Mouse (Mus musculus): ENCODE data around the gene Nkx1-2. TPM values are rescaled to one million over a fixed set of nuclear protein-coding genes. Genes with fewer than 3 reads are reported as not detected.

The Nkx1-2 gene
- polyA plus RNA-seq (2014; fragmentation: Nextera tagmentation; extraction: Ambion mirVana): 0.32 and 0.49 TPM in 2 replicates

DNA sequence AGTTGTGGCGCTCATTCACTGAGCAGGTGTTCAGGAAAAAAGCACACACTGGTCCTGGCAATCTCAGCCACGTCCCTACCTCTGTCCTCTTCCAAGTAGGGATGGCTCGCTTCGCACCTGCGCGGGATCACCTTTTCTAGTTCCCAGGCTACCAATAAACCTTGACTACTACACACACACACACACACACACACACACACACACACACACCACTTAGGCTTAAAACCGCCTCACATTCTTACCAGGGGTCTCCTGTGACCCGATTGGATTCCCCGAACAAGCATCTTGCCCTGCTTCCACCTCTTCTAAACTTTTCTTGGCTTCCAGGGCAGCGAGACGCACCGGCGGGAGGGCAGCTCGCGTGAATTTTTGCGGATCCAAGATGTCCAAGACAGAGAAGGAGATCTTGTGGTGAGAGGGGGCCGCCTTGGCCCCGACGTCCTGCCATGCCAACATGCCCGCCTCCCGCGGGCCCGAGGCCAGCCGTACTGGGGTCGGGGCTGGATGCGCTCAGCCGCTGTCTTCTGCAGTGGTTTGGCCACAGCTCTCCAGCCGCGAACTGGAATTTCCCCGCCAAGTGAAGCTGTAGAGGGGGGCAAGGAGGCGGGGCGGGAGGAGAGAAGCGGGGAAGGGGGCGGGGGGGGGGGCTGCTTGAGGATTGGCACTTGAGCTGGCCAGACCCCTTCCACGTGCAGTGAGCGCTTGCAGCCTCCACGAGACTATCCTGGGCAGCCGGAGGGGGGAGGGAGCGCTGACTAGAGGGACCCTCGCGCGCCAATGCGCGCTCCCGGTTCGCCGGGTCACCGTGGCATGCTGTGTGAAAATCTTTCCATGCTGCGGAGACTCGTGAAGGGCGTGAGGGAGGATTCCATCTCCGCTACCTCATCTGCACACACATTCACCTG lies at the start of gene Nkx1-2:
Gene Nkx1-2, minus strand, starts transcription at position 567 of the 905 bp plus-strand sequence.
- no peak within 1 kb of the TSS for H3K27ac ChIP-seq (ENCODE audit: low read depth, low read length)
- H3K9ac ChIP-seq (replicated peaks; ENCODE audit: low read depth, low read length): no peak within 1 kb of the TSS
- H3K9me3 ChIP-seq (ENCODE audit: control insufficient read depth, low read length): no peaks in the 10 kb centered on the region
- peaks cover 19% of the 10 kb centered on the region for H3K4me1 ChIP-seq (ENCODE audit: control insufficient read depth, insufficient read depth, low read length)
- H3K27me3 ChIP-seq (ENCODE audit: control insufficient read depth, insufficient read depth, low read length): peaks cover 38% of the 10 kb centered on the region
- H3K4me2 ChIP-seq (ENCODE audit: low read depth, low read length): peak within 1 kb of the TSS; percentile 57
- no peaks in the 10 kb centered on the region for H3K36me3 ChIP-seq (ENCODE audit: control insufficient read depth, insufficient read depth, low read length)
- peak; percentile 49; the same call in 1 of the 2 replicates for ATAC-seq (ENCODE audit: low read depth)
- H3K4me3 ChIP-seq (ENCODE audit: low read depth, low read length): peak within 1 kb of the TSS; percentile 27
- 1% methylated on average over 50 of the region's 52 CpGs for WGBS

DNA sequence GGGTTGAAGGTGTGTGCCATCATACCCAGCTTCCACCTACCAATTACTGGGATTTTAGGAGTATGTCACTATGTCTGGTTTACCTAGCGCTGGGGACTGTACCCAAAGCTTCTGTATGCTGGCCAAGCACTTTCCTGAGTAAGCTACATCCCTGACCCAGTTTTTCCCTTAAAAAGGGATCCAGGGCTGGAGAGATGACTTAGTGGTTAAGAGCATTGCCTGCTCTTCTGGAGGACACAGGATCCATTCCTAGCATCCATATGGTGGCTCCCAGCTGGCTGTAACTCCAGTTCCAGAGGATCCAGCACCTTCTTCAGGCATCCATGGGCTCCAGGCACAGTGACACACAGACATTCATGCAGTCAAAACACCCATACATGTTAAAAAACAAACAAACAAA lies 47.1 kb upstream of the Nkx1-2 start:
- Histone ChIP-seq H3K4me1 (ENCODE audit: control insufficient read depth, insufficient read depth, low read length) (no peaks in the 10 kb centered on the region), H3K27me3 (ENCODE audit: control insufficient read depth, insufficient read depth, low read length) (no peaks in the 10 kb centered on the region), H3K9ac (replicated peaks; ENCODE audit: low read depth, low read length) (no peak overlapping the region), H3K9me3 (ENCODE audit: control insufficient read depth, low read length) (no peaks in the 10 kb centered on the region), H3K36me3 (ENCODE audit: control insufficient read depth, insufficient read depth, low read length) (no peaks in the 10 kb centered on the region), H3K4me3 (ENCODE audit: low read depth, low read length) (no peak overlapping the region), H3K4me2 (ENCODE audit: low read depth, low read length) (no peak overlapping the region), H3K27ac (ENCODE audit: low read depth, low read length) (no peak overlapping the region)
- WGBS: 100% methylated on average over 1 of the region's 1 CpGs
- ATAC-seq (ENCODE audit: low read depth): no peak

DNA sequence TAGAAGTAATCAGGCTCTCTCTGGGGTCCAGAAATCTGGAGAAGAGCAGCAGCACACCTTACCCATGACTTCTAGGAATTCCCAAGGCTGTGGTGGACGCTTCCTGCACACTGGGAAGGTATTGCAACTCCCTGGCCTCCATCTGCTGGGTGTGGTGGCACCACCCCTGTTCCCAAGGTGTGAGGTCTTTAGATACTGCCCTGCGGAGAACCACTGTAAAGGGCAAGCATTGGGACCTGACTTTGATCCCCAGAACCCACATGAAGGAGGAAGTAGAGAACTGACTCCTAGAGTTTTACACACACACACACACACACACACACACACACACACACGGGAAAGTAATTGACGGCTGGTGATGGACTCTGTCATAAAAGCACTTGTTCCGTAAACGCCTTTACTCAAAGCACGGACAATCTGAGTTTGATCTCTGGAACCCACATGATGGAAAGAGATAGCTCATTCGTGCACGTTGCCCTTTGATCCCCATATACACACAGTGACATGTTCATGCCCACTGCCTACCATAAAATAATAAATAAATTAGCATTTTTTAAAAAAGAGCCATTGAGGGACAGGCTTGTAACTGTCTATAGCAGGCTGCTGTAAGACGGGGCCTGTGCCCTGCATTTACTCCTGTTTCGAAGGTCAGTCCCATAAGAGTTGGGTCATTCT lies 45.3 kb upstream of the Nkx1-2 start:
- H3K36me3 ChIP-seq (ENCODE audit: control insufficient read depth, insufficient read depth, low read length): no peaks in the 10 kb centered on the region
- ATAC-seq (ENCODE audit: low read depth): no peak
- H3K4me3 ChIP-seq (ENCODE audit: low read depth, low read length): no peak overlapping the region
- no peaks in the 10 kb centered on the region for H3K27me3 ChIP-seq (ENCODE audit: control insufficient read depth, insufficient read depth, low read length)
- H3K4me2 ChIP-seq (ENCODE audit: low read depth, low read length): no peak overlapping the region
- no peak overlapping the region for H3K27ac ChIP-seq (ENCODE audit: low read depth, low read length)
- 61% methylated on average over 11 of the region's 11 CpGs for WGBS
- H3K9me3 ChIP-seq (ENCODE audit: control insufficient read depth, low read length): no peaks in the 10 kb centered on the region
- peaks cover 5% of the 10 kb centered on the region for H3K4me1 ChIP-seq (ENCODE audit: control insufficient read depth, insufficient read depth, low read length)
- no peak overlapping the region for H3K9ac ChIP-seq (replicated peaks; ENCODE audit: low read depth, low read length)

DNA sequence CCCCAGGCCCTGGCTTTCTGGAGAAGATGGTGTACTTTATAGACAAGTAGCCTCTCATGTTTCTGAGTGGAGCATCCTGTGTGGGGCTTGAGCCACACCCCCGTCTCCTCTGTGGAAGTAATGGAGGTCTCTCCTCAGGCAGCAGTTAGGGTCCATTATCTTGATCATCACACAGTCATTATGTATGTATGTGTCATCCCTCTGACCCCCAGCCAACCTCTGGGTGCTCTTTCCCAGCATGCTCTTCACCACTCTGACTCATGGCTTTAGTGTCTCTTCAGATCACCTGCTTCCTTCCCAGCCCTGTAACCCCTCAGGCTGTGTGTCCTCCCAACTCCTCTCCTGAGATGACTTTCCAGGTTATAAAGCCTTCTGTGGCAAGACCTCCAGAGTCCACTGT lies 42.2 kb upstream of the Nkx1-2 start:
- H3K9me3 ChIP-seq (ENCODE audit: control insufficient read depth, low read length): no peaks in the 10 kb centered on the region
- no peaks in the 10 kb centered on the region for H3K36me3 ChIP-seq (ENCODE audit: control insufficient read depth, insufficient read depth, low read length)
- H3K27ac ChIP-seq (ENCODE audit: low read depth, low read length): no peak overlapping the region
- no peak overlapping the region for H3K4me2 ChIP-seq (ENCODE audit: low read depth, low read length)
- no peak for ATAC-seq (ENCODE audit: low read depth)
- peaks cover 5% of the 10 kb centered on the region for H3K4me1 ChIP-seq (ENCODE audit: control insufficient read depth, insufficient read depth, low read length)
- H3K27me3 ChIP-seq (ENCODE audit: control insufficient read depth, insufficient read depth, low read length): no peaks in the 10 kb centered on the region
- 70% methylated on average over 1 of the region's 1 CpGs for WGBS
- H3K9ac ChIP-seq (replicated peaks; ENCODE audit: low read depth, low read length): no peak overlapping the region
- no peak overlapping the region for H3K4me3 ChIP-seq (ENCODE audit: low read depth, low read length)

DNA sequence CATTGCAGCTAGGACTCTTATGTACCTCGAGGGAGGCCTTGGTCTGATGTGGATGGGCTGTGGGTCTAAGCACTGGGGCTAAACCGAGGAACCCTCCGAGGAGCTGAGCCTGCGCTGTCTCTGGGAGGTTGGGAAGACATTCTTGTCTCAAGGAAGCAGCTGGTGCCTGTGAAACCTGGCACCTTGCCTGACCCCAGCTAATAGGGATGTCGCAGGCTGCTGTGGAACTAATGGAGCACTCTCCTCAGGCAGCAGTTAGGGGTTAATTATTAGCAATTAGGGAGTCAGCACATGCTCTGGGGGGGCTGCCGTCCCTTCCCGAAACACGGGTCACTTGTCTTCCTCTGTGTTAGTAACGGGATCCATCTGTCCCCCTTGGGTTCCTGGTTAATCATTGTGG lies 41.5 kb upstream of the Nkx1-2 start:
- no peaks in the 10 kb centered on the region for H3K27me3 ChIP-seq (ENCODE audit: control insufficient read depth, insufficient read depth, low read length)
- H3K9ac ChIP-seq (replicated peaks; ENCODE audit: low read depth, low read length): no peak overlapping the region
- peak; percentile 46; the same call in 1 of the 2 replicates for ATAC-seq (ENCODE audit: low read depth)
- H3K9me3 ChIP-seq (ENCODE audit: control insufficient read depth, low read length): no peaks in the 10 kb centered on the region
- WGBS: 11% methylated on average over 9 of the region's 9 CpGs
- no peaks in the 10 kb centered on the region for H3K36me3 ChIP-seq (ENCODE audit: control insufficient read depth, insufficient read depth, low read length)
- H3K4me1 ChIP-seq (ENCODE audit: control insufficient read depth, insufficient read depth, low read length): peaks cover 5% of the 10 kb centered on the region
- no peak overlapping the region for H3K4me2 ChIP-seq (ENCODE audit: low read depth, low read length)
- no peak overlapping the region for H3K27ac ChIP-seq (ENCODE audit: low read depth, low read length)
- H3K4me3 ChIP-seq (ENCODE audit: low read depth, low read length): no peak overlapping the region

DNA sequence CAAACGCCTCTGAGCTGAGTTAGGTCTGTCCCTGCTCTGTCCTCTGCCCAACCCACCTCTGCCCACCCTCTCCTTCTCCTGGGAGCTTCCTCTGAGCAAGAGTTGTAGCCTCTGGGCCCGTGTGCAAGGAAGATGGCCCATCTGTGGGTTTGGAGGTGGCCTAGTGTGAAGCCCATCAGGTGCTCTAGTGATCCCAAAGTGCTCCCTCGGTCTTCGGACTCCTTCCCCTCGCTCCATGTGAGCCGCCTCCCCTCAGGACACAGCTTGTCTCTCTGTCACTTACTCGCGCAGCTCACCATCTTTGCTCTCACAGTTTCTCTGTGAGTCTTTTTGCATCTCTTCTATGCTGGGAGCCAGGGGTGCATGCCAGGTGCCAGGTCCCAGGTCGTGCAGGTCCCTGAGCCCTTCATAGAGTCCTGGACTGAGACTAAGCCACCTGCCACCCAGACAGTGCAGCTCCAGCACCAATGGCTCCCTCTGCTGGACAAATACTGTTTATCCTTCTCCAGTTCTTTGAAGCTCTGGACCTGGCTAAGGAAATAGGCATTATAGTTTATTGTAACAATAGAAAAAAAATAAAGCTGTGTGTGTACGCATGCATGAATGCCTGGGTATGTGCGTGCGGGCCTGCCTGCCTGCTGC lies 39.1 kb upstream of the Nkx1-2 start:
- Histone ChIP-seq H3K9ac (replicated peaks; ENCODE audit: low read depth, low read length) (no peak overlapping the region), H3K27ac (ENCODE audit: low read depth, low read length) (no peak overlapping the region), H3K4me2 (ENCODE audit: low read depth, low read length) (no peak overlapping the region), H3K4me3 (ENCODE audit: low read depth, low read length) (no peak overlapping the region), H3K36me3 (ENCODE audit: control insufficient read depth, insufficient read depth, low read length) (no peaks in the 10 kb centered on the region), H3K27me3 (ENCODE audit: control insufficient read depth, insufficient read depth, low read length) (no peaks in the 10 kb centered on the region), H3K9me3 (ENCODE audit: control insufficient read depth, low read length) (no peaks in the 10 kb centered on the region), H3K4me1 (ENCODE audit: control insufficient read depth, insufficient read depth, low read length) (peaks cover 5% of the 10 kb centered on the region)
- WGBS: 68% methylated on average over 12 of the region's 12 CpGs
- ATAC-seq (ENCODE audit: low read depth): peak; percentile 78; the same call in 1 of the 2 replicates

DNA sequence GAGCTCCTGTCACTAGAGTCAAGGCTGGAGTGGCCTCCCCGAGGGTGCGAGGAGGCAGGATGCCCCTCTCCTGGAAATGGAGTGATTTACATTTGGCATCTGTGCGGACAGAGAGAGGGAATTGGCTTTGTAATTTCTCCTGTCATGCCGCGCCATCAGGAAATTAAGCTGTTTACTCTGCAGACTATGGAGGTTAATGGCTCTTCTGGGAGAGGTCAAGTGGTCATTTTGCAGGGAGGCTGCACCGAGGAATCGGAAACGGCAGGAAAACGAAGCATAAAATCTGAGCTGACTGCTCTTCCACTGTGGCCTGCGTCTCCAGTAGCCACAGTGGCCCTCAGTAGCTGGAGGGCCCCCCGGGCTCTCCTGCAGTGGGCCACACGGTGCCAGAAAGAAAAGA lies 37.9 kb upstream of the Nkx1-2 start:
- Histone ChIP-seq H3K9me3 (ENCODE audit: control insufficient read depth, low read length) (no peaks in the 10 kb centered on the region), H3K27me3 (ENCODE audit: control insufficient read depth, insufficient read depth, low read length) (no peaks in the 10 kb centered on the region), H3K27ac (ENCODE audit: low read depth, low read length) (no peak overlapping the region), H3K36me3 (ENCODE audit: control insufficient read depth, insufficient read depth, low read length) (no peaks in the 10 kb centered on the region), H3K4me2 (ENCODE audit: low read depth, low read length) (no peak overlapping the region), H3K4me3 (ENCODE audit: low read depth, low read length) (no peak overlapping the region), H3K9ac (replicated peaks; ENCODE audit: low read depth, low read length) (no peak overlapping the region), H3K4me1 (ENCODE audit: control insufficient read depth, insufficient read depth, low read length) (peaks cover 5% of the 10 kb centered on the region)
- WGBS: 6% methylated on average over 12 of the region's 12 CpGs
- ATAC-seq (ENCODE audit: low read depth): no peak

DNA sequence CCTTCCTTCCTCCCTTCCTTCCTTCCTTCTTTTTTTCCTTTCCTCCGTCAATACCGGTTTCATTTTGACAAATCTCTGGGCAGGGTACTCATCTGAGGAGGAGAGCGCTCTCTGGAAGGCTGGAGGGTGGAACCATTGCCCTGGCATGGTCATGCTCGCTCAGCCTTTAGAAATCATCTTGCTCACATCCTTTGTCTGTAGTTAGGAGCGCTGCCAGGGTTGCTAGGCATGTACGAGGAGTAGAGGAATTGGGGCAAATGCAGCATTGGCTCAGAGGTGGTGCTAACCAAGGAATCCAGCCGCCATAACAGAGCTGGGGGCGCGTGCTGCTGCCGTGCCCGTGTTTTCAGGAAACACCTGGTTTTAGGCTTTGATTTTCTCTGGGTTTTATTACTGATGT lies 31.9 kb upstream of the Nkx1-2 start:
- H3K27me3 ChIP-seq (ENCODE audit: control insufficient read depth, insufficient read depth, low read length): no peaks in the 10 kb centered on the region
- WGBS: 70% methylated on average over 11 of the region's 11 CpGs
- no peaks in the 10 kb centered on the region for H3K36me3 ChIP-seq (ENCODE audit: control insufficient read depth, insufficient read depth, low read length)
- no peak for ATAC-seq (ENCODE audit: low read depth)
- no peak overlapping the region for H3K9ac ChIP-seq (replicated peaks; ENCODE audit: low read depth, low read length)
- no peak overlapping the region for H3K4me3 ChIP-seq (ENCODE audit: low read depth, low read length)
- H3K27ac ChIP-seq (ENCODE audit: low read depth, low read length): no peak overlapping the region
- H3K4me1 ChIP-seq (ENCODE audit: control insufficient read depth, insufficient read depth, low read length): no peaks in the 10 kb centered on the region
- H3K4me2 ChIP-seq (ENCODE audit: low read depth, low read length): no peak overlapping the region
- no peaks in the 10 kb centered on the region for H3K9me3 ChIP-seq (ENCODE audit: control insufficient read depth, low read length)

DNA sequence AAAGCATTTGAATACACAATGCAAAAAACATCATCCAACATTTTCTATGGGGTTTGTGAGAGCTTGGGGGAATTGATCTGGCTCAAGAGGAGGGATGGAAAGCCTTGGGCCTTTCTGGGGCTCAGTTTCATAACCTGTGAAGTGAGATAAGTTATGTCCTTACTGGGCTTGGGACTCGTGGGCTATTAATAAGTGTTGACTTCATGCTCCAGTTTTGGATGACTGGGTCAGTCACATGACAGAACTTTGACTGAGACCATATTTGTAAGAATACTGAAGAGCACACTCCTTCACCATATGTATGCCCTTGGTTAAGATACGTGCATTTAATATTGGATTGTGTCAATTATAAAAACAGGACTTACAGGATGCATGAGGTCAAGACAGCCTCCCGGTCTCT lies 28.0 kb upstream of the Nkx1-2 start:
- 91% methylated on average over 3 of the region's 3 CpGs for WGBS
- no peaks in the 10 kb centered on the region for H3K27me3 ChIP-seq (ENCODE audit: control insufficient read depth, insufficient read depth, low read length)
- no peak overlapping the region for H3K4me3 ChIP-seq (ENCODE audit: low read depth, low read length)
- H3K9me3 ChIP-seq (ENCODE audit: control insufficient read depth, low read length): no peaks in the 10 kb centered on the region
- no peaks in the 10 kb centered on the region for H3K4me1 ChIP-seq (ENCODE audit: control insufficient read depth, insufficient read depth, low read length)
- no peak for ATAC-seq (ENCODE audit: low read depth)
- H3K4me2 ChIP-seq (ENCODE audit: low read depth, low read length): no peak overlapping the region
- no peak overlapping the region for H3K9ac ChIP-seq (replicated peaks; ENCODE audit: low read depth, low read length)
- H3K36me3 ChIP-seq (ENCODE audit: control insufficient read depth, insufficient read depth, low read length): no peaks in the 10 kb centered on the region
- H3K27ac ChIP-seq (ENCODE audit: low read depth, low read length): no peak overlapping the region

Data from neural tube, embryonic 14.5 days (tissue).